8 mouse cellular contexts compared by ENCODE assay signal in genomic region chr2:79379087-79380041, GRCm38 (mm10).
DNase-seq lines count a peak whose midpoint lies in the region; ATAC-seq lines count a peak whose summit lies in the region.
"Had no signal": no experiment of that assay in that cellular context is flagged by ENCODE, and none has a peak within 500 bp of the region (broad histone marks: within the 10 kb centered on the region; RNA-seq: fewer than 3 reads in every experiment).

No protein-coding gene starts in this region.

- H3K4me2 ChIP-seq in embryonic facial prominence, embryonic 14.5 days (ENCODE audit: low read depth, low read length), result no peak overlapping the region
- no peak overlapping the region for H3K4me2 ChIP-seq in neural tube, embryonic 11.5 days (ENCODE audit: low read depth)

- 0 out of 2 replicates have a peak, but pooled peaks have one; percentile 41 for ATAC-seq in embryonic facial prominence, embryonic 14.5 days (ENCODE audit: low read depth)
- ATAC-seq in neural tube, embryonic 11.5 days (ENCODE audit: insufficient read depth, low FRiP score, low TSS enrichment), result peak; percentile 75

- H3K27ac ChIP-seq in embryonic facial prominence, embryonic 14.5 days (replicated peaks; ENCODE audit: low read depth, low read length), result no peak overlapping the region
- 0 out of 2 replicates have a peak overlapping the region, but pooled peaks have one; percentile 9 for H3K27ac ChIP-seq in neural tube, embryonic 11.5 days (ENCODE audit: low read depth, low read length)

- peaks cover 6% of the 10 kb centered on the region; the same call in 1 of the 2 replicates for H3K4me1 ChIP-seq in embryonic facial prominence, embryonic 14.5 days (ENCODE audit: control insufficient read depth, insufficient read depth, low read length)
- peaks cover 5% of the 10 kb centered on the region; the same call in 1 of the 2 replicates for H3K4me1 ChIP-seq in neural tube, embryonic 11.5 days (ENCODE audit: control insufficient read depth, insufficient read depth, low read length)

- 39% methylated on average over 12 of the region's 12 CpGs for WGBS in embryonic facial prominence, embryonic 14.5 days
- WGBS in neural tube, embryonic 11.5 days, result 24% methylated on average over 12 of the region's 12 CpGs

- DNase-seq in ZHBTc4 (ENCODE audit: low read depth, low spot score), result peak; percentile 73
- DNase-seq in embryonic facial prominence, embryonic 14.5 days (ENCODE audit: low spot score), result peak; percentile 24
- DNase-seq in kidney, adult 8-10 months, result peak; percentile 24 to 41
- DNase-seq in neural tube, embryonic 11.5 days (ENCODE audit: low spot score), result peak; percentile 50
- no peak for DNase-seq in left cerebral cortex, adult 9 months (ENCODE audit: low spot score in 2 of 2)
- no peak for DNase-seq in ovary, postnatal 14 days (ENCODE audit: low spot score)
- no peak for DNase-seq in heart, adult 8-10 months (ENCODE audit: low spot score)
- DNase-seq: adrenal gland, postnatal 36 days had no signal

- no peak overlapping the region for H3K4me3 ChIP-seq in embryonic facial prominence, embryonic 14.5 days (ENCODE audit: low read depth, low read length)
- no peak overlapping the region for H3K4me3 ChIP-seq in neural tube, embryonic 11.5 days (ENCODE audit: low read depth, low read length)

- H3K9me3 ChIP-seq in embryonic facial prominence, embryonic 14.5 days (ENCODE audit: control insufficient read depth, low read length), result no peaks in the 10 kb centered on the region
- no peaks in the 10 kb centered on the region for H3K9me3 ChIP-seq in neural tube, embryonic 11.5 days (ENCODE audit: control insufficient read depth, low read length)

- H3K9ac ChIP-seq in embryonic facial prominence, embryonic 14.5 days (ENCODE audit: low read depth, low read length), result no peak overlapping the region
- no peak overlapping the region for H3K9ac ChIP-seq in neural tube, embryonic 11.5 days (ENCODE audit: low read length)

- H3K27me3 ChIP-seq in embryonic facial prominence, embryonic 14.5 days (replicated peaks; ENCODE audit: control insufficient read depth, insufficient read depth, low read length), result no peaks in the 10 kb centered on the region
- no peaks in the 10 kb centered on the region for H3K27me3 ChIP-seq in neural tube, embryonic 11.5 days (ENCODE audit: control insufficient read depth, insufficient read depth, low read length)

- no peaks in the 10 kb centered on the region for H3K36me3 ChIP-seq in embryonic facial prominence, embryonic 14.5 days (ENCODE audit: control insufficient read depth, insufficient read depth, low read length)
- H3K36me3 ChIP-seq in neural tube, embryonic 11.5 days (ENCODE audit: control insufficient read depth, insufficient read depth, low read length), result no peaks in the 10 kb centered on the region

Comparison
In these comparisons a context has a peak if more than half of its experiments do, and no peak if none do; other contexts are left out.
1. DNase-seq: peak in ZHBTc4 (single experiment), embryonic facial prominence, embryonic 14.5 days (single experiment), kidney, adult 8-10 months (2 of 2) and neural tube, embryonic 11.5 days (single experiment); none in left cerebral cortex, adult 9 months (0 of 2), ovary, postnatal 14 days (single experiment) and heart, adult 8-10 months (single experiment).